Mouse (Mus musculus): ENCODE measurements around the gene Six4.
"Not testable (repeated sequence)": the region's sequence is repeated elsewhere in the genome, so short reads cannot be mapped to it uniquely, and the experiment has no call there.

The Six4 gene

DNA sequence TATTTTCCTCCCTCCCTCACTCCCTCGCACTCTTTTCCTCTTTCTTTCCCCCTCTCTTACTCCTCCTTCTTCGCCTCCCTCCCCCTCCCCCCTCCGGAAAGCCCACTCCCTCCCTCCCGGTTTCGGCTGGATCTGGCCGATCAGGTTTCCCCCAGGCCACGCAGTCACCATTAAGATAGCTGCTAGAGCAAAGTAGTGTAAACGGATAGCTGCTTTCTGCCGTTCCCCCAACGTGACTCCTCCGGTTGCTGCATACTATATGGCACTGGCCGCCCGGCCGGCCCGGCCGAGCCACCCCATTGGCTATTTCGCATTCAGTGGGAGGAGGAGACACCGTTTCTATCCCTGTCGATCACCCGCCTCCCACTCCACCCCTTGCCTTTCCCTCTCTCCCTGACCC is at the start of gene Six4:
Gene Six4, minus strand, starts transcription at position 261 of the 400 bp plus-strand sequence.
- DNase-seq (ENCODE audit: low read depth, low spot score), result peak; percentile 94

DNA sequence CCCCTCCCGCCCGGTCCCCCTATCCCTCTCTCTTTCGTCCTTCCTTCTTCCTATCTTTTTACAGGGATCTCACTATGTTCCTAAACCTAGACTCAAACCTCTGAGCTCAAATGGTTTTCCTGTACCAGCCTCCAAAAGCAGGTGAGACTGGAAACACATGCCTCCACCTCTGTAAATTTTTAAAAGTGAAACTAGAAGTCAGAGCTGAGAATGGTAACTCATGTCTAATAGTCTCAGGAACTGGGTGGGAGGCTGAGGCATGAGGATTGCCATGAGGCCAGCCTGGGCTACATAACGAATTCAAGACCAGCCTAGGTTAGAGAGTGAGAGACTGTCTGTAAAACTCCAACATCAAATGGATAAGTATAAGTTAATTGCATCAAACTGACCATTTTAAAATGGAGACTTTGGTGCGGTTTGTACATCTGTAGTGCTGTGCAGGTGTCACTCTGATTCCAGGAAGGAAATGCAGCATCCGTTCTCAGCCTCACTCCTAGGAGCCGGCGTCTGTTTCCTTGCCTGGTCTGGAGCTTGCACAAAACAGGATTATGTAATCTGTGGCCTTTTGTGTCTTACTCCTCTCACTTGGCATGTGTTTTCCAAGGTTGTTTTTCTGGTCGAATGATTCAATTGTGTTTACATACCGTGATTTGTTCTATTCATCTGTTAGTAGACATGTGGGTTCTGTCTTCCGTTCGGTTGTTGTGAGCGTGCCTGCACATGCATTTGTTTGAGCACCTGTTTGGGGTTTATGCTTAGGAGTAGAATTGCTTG is 49.3 kb upstream of the Six4 start:
- DNase-seq (ENCODE audit: low read depth, low spot score), result peak; percentile 39

DNA sequence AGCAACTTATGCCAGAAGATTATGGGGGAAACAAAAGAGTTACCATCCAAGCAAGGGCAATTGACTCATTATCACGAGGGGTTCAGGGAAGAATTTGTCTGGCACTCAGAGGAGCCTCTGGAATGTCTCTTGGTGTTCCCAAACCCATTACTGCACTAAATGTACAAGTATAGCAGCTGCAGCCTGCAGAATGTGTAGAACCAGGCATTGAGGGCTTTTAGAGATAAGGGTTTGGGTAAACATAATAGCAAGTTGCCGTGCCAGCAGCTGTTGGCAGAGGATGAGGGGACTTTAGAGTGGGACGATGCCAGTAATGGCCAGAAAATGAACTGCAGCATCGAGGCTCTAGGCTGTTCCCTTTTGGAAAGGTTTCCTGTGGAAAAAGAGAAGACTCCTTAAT is 47.1 kb upstream of the Six4 start:
- no peak for DNase-seq (ENCODE audit: low read depth, low spot score)

DNA sequence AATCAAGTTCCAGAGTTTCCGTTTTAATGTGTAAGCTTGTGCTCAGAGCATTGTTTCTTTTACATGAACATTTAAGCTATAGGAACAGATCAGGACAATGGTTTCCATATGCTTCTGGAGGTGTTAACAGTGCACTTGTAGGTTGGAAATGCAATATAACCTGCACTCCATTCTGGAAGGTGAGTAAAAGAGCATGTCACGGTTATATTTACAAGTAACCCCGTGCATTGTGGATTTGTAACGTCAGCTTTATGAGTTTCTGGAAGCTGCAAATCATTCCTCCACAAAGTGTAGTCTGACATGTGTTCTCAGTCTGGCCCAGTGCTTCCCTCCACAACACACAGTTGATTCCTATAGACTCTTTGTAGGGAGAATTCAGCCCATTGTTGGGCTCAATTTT is 40.9 kb upstream of the Six4 start:
- DNase-seq (ENCODE audit: low read depth, low spot score), result no peak

- DNase-seq (ENCODE audit: low read depth, low spot score), result not testable (repeated sequence)
Measured at GRCm38 (mm10) chr12:73151038-73151437, 37.8 kb upstream of the Six4 start.

GRCm38 (mm10) chr12:73147236-73147635 is 34.0 kb upstream of the Six4 start:
- no peak for DNase-seq (ENCODE audit: low read depth, low spot score)

DNA sequence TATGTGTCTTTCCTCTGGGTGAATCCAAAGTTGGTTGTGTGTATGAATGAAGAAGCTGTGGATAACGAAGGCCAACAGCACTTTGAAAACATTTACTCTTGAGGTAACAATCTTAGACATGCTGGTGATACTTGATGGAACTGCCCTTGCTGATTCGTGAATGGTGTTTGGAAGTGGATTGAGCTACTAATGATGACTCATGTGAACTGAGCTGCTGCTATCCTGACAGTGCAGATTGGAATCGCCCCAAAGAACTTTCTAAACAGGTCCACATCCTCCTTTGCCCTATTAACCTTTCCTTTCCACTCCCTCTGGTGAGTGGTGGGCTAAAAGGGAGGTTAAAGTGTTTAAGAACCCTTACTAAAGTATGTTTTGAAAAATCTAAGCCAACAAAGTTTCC is 27.5 kb upstream of the Six4 start:
- no peak for DNase-seq (ENCODE audit: low read depth, low spot score)

DNA sequence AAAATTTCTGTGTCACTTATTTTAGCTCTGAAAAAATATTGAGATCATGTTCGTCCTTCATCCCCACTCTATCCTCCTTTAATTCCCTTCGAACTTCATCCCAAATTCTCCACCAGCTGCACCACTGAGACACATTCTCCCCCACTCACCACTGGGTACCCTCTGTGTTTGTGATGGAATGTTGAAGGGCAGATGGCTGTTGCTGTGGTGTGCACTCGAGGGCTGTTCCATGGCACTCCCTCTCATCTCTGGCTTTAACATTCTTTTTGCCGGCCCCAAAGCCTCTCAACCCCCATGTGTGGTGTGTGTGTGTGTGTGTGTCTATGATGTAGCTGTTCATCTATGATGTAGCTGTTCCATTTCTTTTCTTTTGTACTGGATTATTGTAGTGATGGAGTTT is 12.0 kb upstream of the Six4 start:
- no peak for DNase-seq (ENCODE audit: low read depth, low spot score)

GRCm38 (mm10) chr12:73123093-73124041 is 10.1 kb upstream of the Six4 start, which contains the start of gene Mnat1:
Mnat1 (plus strand) TSS chr12:73123717.
- DNase-seq (ENCODE audit: low read depth, low spot score), result peak; percentile 92

GRCm38 (mm10) chr12:73112326-73113087 is 749 bp downstream of the Six4 start:
- DNase-seq (ENCODE audit: low read depth, low spot score), result peak; percentile 57

DNA sequence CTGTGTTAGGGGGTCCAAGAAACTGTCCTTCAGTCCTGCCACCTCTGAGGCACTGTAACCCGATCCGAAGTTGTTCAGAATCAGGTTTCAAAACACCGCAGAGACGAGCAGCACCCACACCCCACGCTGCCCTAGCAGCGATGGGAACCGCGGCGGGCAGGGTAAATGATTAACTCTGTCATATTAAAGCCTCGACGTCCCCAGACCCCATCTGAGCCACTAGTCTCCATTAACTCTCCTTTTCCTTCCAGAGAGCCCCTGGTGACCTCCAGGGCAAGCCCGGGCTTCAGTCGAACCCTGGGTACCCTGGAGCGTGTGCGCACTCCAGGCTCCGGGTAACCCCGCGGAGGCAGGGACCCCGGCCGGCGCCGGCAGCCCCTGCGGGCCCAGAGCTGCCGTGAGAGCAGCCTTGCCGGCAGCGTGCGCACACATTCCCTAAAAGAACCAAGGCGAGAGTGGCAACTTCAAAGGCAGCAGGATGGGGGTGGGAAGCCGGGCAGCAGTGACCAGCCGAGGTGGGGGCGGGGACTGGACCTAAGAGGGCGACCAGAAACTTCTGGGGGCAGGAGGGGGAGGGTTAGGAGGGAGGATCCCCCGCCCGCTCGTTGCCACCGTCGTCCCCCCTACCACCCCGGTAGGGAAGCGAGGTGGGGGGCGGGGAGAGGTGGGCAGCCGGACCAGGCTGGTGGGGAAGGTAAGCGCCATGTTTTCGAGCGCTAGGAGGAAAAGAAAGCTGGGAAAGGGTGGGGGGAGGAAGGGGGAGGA is 1.5 kb downstream of the Six4 start:
- peak; percentile 39 for DNase-seq (ENCODE audit: low read depth, low spot score)

DNA sequence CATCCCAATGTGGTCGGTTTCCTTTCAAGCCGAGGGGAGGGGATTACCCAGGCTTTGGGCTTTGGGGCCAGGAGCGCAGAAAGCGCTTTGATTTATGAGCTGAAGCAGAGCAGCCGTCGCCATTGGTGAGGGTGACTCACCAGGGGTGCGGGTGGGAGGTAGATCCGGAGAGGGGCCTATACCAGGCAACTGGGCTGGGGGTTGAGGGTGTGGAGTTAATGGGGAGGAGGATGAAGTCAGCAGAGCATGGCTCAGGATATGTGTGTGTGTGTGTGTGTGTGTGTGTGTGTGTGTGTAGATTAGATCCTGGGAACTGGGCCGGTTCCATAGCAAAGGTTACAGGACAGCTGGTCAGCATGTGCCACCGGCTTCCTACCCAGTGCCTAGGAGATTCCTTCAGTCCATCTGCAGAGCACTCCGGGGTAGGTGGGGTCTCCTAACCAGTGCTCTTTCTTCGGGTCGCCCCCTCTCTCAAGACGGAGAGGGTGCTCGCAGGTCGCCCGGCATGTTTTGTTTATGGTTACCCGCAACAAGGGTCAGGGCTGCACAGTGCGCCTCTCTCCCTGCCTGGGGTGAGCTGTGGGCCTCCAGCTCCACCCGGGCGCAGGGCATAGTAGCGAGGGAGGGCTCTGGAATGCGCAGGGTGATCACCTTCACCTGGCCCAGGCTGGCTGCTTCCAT is 2.7 kb downstream of the Six4 start:
- DNase-seq (ENCODE audit: low read depth, low spot score), result peak; percentile 48

DNA sequence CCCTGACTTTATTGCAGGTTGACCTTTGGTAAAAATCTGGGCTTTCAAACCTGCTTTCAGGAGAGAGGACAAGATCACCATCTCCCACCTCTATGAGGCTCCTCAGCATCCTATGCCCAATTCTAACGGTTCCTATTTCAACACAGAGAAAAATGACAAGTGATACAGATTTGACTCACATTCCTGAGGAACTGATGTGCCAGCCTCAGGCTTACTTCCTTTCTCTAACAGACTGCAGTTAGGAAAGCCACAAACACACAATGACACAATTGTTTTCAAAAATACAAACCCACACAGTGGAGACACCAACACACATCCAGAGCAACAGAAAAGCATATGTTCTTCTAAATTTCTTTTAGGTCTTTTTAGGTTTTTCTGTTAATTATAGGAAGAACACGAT is 5.4 kb downstream of the Six4 start:
- no peak for DNase-seq (ENCODE audit: low read depth, low spot score)

GRCm38 (mm10) chr12:73103713-73104112 is 9.5 kb downstream of the Six4 start:
- DNase-seq (ENCODE audit: low read depth, low spot score), result peak; percentile 70

GRCm38 (mm10) chr12:73098593-73098992 is 14.7 kb downstream of the Six4 start:
- DNase-seq (ENCODE audit: low read depth, low spot score), result no peak

GRCm38 (mm10) chr12:73096177-73096576 is 17.1 kb downstream of the Six4 start:
- peak; percentile 50 for DNase-seq (ENCODE audit: low read depth, low spot score)

- DNase-seq (ENCODE audit: low read depth, low spot score), result peak; percentile 13
Measured at GRCm38 (mm10) chr12:73094605-73095004, 18.7 kb downstream of the Six4 start.

DNA sequence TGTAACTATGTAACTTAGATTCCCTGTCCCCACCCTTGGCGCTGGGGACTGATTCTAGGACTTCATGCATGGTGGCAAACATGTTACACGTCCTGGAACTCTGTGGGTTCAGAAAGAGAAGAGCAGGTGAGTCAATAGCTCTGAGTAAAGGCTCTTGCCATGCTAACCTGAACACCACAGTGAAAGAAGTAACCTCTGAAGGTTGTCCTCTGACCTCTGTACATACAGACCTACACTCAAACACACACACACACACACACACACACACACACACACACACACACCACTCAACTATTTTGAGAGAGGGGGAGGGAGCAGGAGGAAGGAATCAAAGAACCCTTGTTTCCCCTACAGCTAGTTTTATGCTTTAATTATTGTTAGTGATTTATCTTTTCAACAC is 19.1 kb downstream of the Six4 start:
- DNase-seq (ENCODE audit: low read depth, low spot score), result no peak

GRCm38 (mm10) chr12:73090672-73091335 is 22.5 kb downstream of the Six4 start:
- no peak for DNase-seq (ENCODE audit: low read depth, low spot score)

DNA sequence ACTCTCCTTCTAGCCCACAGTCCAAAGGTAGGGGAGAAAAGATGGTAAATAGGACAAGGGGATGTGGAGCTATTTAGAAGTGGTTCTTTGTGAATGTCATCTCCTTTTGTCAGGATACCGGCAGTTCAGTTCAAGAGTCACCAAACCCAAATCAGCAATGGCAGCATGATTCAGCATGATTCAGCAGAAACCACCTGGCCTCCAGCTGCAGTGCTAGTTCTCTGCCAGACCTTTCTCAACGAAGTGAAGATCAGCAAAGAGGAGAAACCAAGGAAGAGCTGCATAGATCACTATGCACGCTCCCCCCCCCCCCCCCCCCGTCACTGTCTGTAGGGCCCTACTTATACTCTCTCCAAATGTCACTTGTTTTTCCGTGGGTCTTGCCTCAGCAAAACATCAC is 24.3 kb downstream of the Six4 start:
- peak; percentile 89 for DNase-seq (ENCODE audit: low read depth, low spot score)

Data from R1 (cell line).